Mouse (Mus musculus): ENCODE measurements around the gene Tmem52b. TPM values are rescaled to one million over a fixed set of nuclear protein-coding genes. Genes with fewer than 3 reads are reported as not detected.

Tmem52b gene
- total and polyA plus RNA-seq, 3 experiments: not detected

GRCm38 (mm10) chr6:129538555-129538954 is 26.2 kb downstream of the Tmem52b start:
- H3K27me3 ChIP-seq (replicated peaks): no peaks in the 10 kb centered on the region
- no peak for DNase-seq (ENCODE audit: extremely low read depth)
- no peak overlapping the region for H3K9ac ChIP-seq (ENCODE audit: insufficient read depth, low read depth)
- TF ChIP-seq MXI1 (IDR thresholded peaks at IDR 0.05; ENCODE audit: low read depth, low read length) (no peak), ZMIZ1 (IDR thresholded peaks at IDR 0.05; ENCODE audit: low read depth, low read length) (no peak), NELFE (IDR thresholded peaks at IDR 0.05; ENCODE audit: low read depth, low read length) (no peak), UBTF (IDR thresholded peaks at IDR 0.05; ENCODE audit: low read depth, low read length) (no peak), JUND (conservative IDR thresholded peaks at IDR 0.05; ENCODE audit: low read depth, low read length) (no peak), RCOR1 (conservative IDR thresholded peaks at IDR 0.05; ENCODE audit: low read depth, low read length) (no peak), MEF2A (IDR thresholded peaks at IDR 0.05; ENCODE audit: borderline replicate concordance, low read depth, low read length) (no peak), MAFK (IDR thresholded peaks at IDR 0.05; ENCODE audit: insufficient replicate concordance, low read length) (no peak), POLR2A (IDR thresholded peaks at IDR 0.05; ENCODE audit: low read depth, low read length) (no peak), E2F4 (IDR thresholded peaks at IDR 0.05; ENCODE audit: insufficient replicate concordance, low read depth, low read length) (no peak)
- H3K4me1 ChIP-seq (ENCODE audit: control insufficient read depth in 1 of 2, insufficient read depth in 2 of 2): peaks cover 7 to 46% of the 10 kb centered on the region in 2 experiments
- H3K36me3 ChIP-seq (replicated peaks in 1 of 2; ENCODE audit: control insufficient read depth in 1 of 2, insufficient read depth in 1 of 2, low read length in 1 of 2): peaks cover 46 to 81% of the 10 kb centered on the region in 2 experiments
- H3K27ac ChIP-seq (ENCODE audit: insufficient read depth, low read depth): no peak overlapping the region
- H3K4me2 ChIP-seq (ENCODE audit: insufficient read depth, low read depth, poor library complexity, severe bottlenecking): no peak overlapping the region
- H3K79me2 ChIP-seq (replicated peaks; ENCODE audit: control insufficient read depth, extremely low read depth, insufficient read depth, poor library complexity, severe bottlenecking): peaks cover 23% of the 10 kb centered on the region
- no peak overlapping the region for H3K4me3 ChIP-seq (replicated peaks in 1 of 3; ENCODE audit: low read depth in 2 of 3, low read length in 2 of 3, poor library complexity in 1 of 3)
- in situ Hi-C loops (cut with MboI; ENCODE audit: low pct_ligation_motif_present, low pct_unique_long_range_greater_than_20kb, low sequenced_read_pairs) (loop anchor here (25.0 kb wide), 1 partner anchor 276 kb away; no protein-coding TSS in a partner anchor), dilution Hi-C loops (cut with MboI; ENCODE audit: extremely low pct_ligation_motif_present, extremely low pct_unique_long_range_greater_than_20kb, low sequenced_read_pairs) (no loop called here)
- no peaks in the 10 kb centered on the region for H3K9me3 ChIP-seq (replicated peaks; ENCODE audit: low read length)

DNA sequence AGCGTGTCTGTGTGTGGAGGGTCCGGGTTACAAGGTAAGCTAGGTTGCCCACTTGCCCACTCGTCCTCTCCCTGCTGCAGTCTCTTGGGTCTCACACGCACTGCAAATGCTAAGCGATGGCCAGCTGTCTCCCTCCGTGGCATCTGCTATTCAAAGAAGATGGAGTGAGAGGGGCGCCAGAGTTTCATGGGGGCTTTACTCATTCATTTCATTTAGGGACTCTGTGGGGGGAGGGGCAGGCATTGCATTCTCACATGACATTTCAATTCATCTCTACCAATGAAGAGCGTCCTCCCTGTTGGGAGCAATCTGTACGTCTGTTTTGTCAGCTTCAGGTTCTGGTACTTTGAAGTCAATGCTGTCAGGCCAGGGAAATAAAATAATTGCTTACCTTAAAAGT is 29.6 kb downstream of the Tmem52b start:
- in situ Hi-C loops (cut with MboI; ENCODE audit: low pct_ligation_motif_present, low pct_unique_long_range_greater_than_20kb, low sequenced_read_pairs) (loop anchor here (25.0 kb wide), 1 partner anchor 280 kb away; no protein-coding TSS in a partner anchor), dilution Hi-C loops (cut with MboI; ENCODE audit: extremely low pct_ligation_motif_present, extremely low pct_unique_long_range_greater_than_20kb, low sequenced_read_pairs) (no loop called here)
- Histone ChIP-seq H3K27me3 (replicated peaks) (no peaks in the 10 kb centered on the region), H3K4me3 (replicated peaks in 1 of 3; ENCODE audit: low read depth in 2 of 3, low read length in 2 of 3, poor library complexity in 1 of 3) (no peak overlapping the region), H3K4me2 (ENCODE audit: insufficient read depth, low read depth, poor library complexity, severe bottlenecking) (no peak overlapping the region), H3K4me1 (ENCODE audit: control insufficient read depth in 1 of 2, insufficient read depth in 2 of 2) (peaks cover 0 to 23% of the 10 kb centered on the region in 2 experiments; a peak in 1 of 4 replicates), H3K27ac (ENCODE audit: insufficient read depth, low read depth) (no peak overlapping the region), H3K79me2 (replicated peaks; ENCODE audit: control insufficient read depth, extremely low read depth, insufficient read depth, poor library complexity, severe bottlenecking) (no peaks in the 10 kb centered on the region), H3K9ac (ENCODE audit: insufficient read depth, low read depth) (no peak overlapping the region), H3K36me3 (replicated peaks in 1 of 2; ENCODE audit: control insufficient read depth in 1 of 2, insufficient read depth in 1 of 2, low read length in 1 of 2) (peaks cover 43 to 67% of the 10 kb centered on the region in 2 experiments), H3K9me3 (replicated peaks; ENCODE audit: low read length) (no peaks in the 10 kb centered on the region)
- no peak for DNase-seq (ENCODE audit: extremely low read depth)
- no peak for TF ChIP-seq SMC3 (IDR thresholded peaks at IDR 0.05; ENCODE audit: low read depth, low read length)
- TF ChIP-seq TCF12 (IDR thresholded peaks at IDR 0.05; ENCODE audit: low read depth, low read length): no peak
- TF ChIP-seq ELF1 (IDR thresholded peaks at IDR 0.05; ENCODE audit: low read depth, low read length): no peak
- TF ChIP-seq POLR2AphosphoS2 (IDR thresholded peaks at IDR 0.05; ENCODE audit: low read depth, low read length): no peak
- TF ChIP-seq NRF1 (IDR thresholded peaks at IDR 0.05; ENCODE audit: low read depth, low read length): no peak
- TF ChIP-seq KAT2A (IDR thresholded peaks at IDR 0.05; ENCODE audit: insufficient replicate concordance, low read length): no peak

Measured in CH12.LX (cell line).